Mouse (Mus musculus): ENCODE results near the gene Pan2. TPM values are rescaled to one million over a fixed set of nuclear protein-coding genes. Genes with fewer than 3 reads are reported as not detected.

Pan2 gene
- 16.4 and 18.3 TPM in 2 replicates for polyA plus RNA-seq (2015; fragmentation: Nextera tagmentation; extraction: Ambion mirVana)

DNA sequence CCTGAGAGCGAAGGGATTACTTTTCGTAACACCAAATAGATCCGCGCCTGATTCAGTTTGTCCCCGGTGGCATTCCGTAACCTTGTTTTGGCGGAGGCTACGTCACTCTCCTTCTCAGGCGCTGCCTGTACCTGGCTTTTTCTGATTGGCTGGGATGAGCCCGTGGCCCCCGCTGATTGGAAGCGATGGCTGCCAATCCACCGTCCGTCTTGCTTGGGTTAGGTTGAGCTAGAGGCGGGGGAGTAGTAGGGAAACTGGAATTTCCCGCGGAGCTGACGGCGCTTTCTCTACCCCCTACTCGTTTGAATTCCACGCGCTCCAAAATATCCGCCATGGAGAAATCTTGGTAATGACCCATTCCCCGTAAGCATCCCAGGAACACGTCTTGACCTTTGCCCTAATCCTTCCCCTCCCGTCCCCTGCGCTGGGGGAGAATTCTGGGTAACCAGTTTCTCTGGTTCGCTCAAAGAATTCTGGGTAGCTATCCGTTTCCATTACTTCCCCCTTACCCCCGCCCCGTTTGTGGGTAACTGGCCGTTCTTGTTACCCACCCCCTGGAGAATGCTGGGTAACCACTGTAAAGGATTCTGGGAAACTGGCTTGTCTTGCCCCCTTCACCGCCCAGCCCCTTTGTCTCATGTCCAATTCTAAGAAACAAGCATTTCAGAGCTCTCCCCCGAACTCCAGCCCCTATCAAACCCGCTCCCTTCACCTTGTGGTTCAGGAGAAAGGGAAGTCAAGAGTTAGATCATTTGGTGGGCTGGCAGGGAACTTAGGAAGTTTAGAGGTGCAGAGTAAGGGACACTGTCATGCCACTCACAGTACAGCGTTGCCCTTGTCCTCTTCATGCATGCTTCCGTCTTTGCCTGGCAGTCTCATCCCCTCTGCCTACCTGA lies at the start of gene Pan2:
Pan2 (plus strand) TSS at position 210 of the 896 bp plus-strand sequence.

DNA sequence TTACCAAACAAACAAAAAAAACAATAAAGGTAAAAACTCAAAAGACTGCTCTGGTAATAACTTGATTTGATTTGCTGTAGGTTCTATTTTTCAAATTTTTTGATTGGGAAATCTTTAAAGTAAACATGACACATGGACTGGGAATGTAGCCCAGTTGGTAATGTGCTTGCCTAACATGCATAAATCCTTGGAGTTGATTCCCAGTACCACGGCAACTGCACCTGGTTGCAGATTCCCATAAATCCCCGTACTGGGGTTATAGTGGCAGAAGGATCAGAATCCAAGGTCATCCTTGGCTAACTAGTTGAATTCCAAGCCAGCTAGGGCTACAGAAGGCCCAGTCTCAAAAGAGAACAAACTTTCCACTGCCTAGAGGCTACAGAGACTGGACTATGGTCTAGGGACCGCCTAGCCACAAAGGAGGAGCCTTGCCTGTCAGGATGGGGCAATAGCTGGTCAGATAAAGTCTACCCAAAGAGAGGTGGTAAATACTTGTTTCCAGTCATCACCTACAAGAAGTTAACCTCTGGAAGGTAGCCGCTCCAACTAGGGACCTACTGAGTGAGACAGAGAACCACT lies 49.4 kb upstream of the Pan2 start, which contains the start of gene Apon:
Apon (plus strand) TSS at position 420 of the 579 bp plus-strand sequence.

GRCm38 (mm10) chr10:128268371-128268770 lies 34.8 kb upstream of the Pan2 start, which contains the start of gene Apof:
Gene Apof (plus strand): TSS chr10:128268671.

DNA sequence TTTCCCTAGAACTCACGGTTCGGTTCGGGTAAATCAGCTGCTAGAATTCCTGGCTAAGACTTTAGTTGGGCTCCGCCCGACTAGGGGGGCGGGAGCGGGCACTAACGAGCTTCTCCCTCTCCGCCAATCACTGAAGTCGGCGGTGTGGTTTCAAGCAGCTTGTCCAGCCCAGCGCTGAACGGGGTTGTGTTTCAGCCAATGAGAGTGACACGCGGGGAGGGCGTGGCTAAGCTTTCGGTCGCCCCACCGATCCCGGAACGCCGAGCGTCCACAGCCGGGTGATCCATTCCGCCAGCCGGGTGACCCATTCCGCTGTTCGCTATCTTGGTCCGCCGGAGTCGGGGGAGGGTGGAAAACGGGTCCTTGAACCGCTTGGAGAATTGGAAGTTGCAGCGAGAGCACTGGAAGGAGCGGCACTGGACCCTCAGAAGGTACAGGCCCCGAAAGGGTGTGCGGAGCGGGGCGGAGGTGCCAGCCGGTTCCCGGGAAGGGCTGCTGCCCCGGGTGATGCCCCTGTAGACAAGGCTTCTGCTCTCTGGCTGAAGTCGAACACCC lies 32.8 kb upstream of the Pan2 start, which contains the start of gene Stat2:
Stat2 (plus strand) TSS at position 273 of the 555 bp plus-strand sequence.

DNA sequence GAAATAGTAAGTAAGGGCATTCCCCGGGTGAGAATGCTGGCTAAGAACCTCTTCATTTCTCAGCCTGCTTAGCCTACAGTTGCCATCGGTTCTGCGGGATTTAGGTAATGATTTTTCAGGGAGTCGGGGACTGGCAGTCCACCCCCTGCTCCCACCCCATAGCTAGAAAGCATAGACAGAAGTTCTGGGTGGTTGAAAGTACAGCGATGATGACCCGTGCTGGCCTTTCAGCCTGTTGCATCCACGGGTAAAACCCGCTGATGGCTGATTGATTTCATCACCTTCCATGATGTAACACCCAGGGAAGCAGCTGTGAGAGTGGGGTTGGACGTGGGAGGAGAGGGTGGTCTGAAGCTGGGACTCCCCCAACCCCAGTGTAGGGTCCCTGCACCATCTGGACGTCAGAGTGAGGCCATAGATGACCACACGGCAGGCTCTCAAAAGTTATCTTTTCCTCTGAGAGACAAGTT lies 4.4 kb upstream of the Pan2 start, which contains the start of gene Il23a:
Il23a (minus strand) TSS at position 51 of the 470 bp plus-strand sequence.

DNA sequence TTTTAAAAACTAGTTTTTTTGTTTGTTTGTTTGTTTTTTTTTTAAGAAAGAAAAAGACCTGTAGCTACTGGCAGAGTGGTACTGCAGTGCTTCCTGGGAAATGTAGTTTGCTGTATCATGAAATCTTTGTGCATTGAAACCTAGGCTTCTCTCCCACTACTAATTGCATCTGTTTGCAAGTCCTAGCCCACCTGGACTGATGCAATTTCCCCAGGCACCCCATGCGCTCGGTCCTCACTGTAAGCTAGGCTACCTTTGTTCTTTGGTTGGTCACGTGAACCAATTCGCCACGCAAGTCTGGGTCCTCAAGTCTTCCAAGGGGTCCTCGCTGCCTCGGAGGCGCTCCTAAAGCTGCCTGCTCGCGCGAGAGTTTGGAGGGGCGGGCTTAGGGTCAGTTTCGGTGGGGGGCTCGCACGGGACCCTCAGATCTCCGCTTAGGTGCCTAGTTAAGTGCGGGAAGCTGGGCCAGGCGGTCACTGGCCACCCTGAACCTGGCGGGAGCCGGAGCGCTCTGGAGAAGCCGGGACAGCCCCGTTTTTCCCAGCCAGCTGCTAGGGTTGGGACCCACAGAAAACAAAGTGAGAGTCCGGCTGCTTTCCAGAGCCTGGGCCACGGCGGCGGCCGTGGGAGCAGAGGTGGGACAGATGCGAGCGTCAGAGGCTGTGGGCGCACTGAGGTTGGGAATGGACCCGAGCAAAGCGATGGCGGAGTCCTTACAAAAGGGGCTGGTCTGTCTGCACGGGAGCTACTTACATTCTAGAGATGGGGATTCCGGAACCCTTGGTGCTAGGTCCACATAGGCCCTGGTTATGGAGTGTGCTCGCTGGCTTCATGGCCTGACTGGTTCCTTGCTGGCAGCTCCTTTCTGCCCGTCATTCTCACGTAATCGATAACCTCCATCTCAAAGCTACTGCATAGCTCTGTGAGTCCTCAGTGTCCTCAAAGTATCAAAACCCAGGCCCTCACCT lies 19.3 kb downstream of the Pan2 start, which contains the start of gene Cnpy2:
Cnpy2 (plus strand) TSS at position 319 of the 968 bp plus-strand sequence.

GRCm38 (mm10) chr10:128337306-128338181 lies 34.4 kb downstream of the Pan2 start, which contains the start of gene Cs:
Gene Cs (plus strand): TSS chr10:128337734.

GRCm38 (mm10) chr10:128368402-128369217 lies 65.5 kb downstream of the Pan2 start, which contains the start of gene Coq10a:
Gene Coq10a (minus strand): TSS chr10:128368997.

Other genes starting within 250 kb of the Pan2 start
- 268 and 285 TPM in 2 replicates for gene Ptges3, start 244.4 kb upstream of the Pan2 start, polyA plus RNA-seq (2015; fragmentation: Nextera tagmentation; extraction: Ambion mirVana)
- 1,326 and 1,411 TPM in 2 replicates for gene Atp5b, start 220.1 kb upstream of the Pan2 start, polyA plus RNA-seq (2015; fragmentation: Nextera tagmentation; extraction: Ambion mirVana)
- 8.9 and 9.9 TPM in 2 replicates for gene Baz2a, start 211.8 kb upstream of the Pan2 start, polyA plus RNA-seq (2015; fragmentation: Nextera tagmentation; extraction: Ambion mirVana)
- gene Rbms2, start 123.0 kb upstream of the Pan2 start, polyA plus RNA-seq (2015; fragmentation: Nextera tagmentation; extraction: Ambion mirVana) = 7.7 and 11.5 TPM in 2 replicates
- gene Gls2, start 108.9 kb upstream of the Pan2 start, polyA plus RNA-seq (2015; fragmentation: Nextera tagmentation; extraction: Ambion mirVana) = 0.90 and 1.2 TPM in 2 replicates
- gene Spryd4, start 91.5 kb upstream of the Pan2 start, polyA plus RNA-seq (2015; fragmentation: Nextera tagmentation; extraction: Ambion mirVana) = 14.5 and 15.6 TPM in 2 replicates
- not detected in 2 replicates for gene Mip, start 77.5 kb upstream of the Pan2 start, polyA plus RNA-seq (2015; fragmentation: Nextera tagmentation; extraction: Ambion mirVana)
- gene Timeless, start 71.3 kb upstream of the Pan2 start, polyA plus RNA-seq (2015; fragmentation: Nextera tagmentation; extraction: Ambion mirVana) = 41.5 and 42.0 TPM in 2 replicates
- gene Apon, start 49.2 kb upstream of the Pan2 start, polyA plus RNA-seq (2015; fragmentation: Nextera tagmentation; extraction: Ambion mirVana) = 0.27 and 0.45 TPM in 2 replicates
- 0.53 and 0.72 TPM in 2 replicates for gene Apof, start 34.7 kb upstream of the Pan2 start, polyA plus RNA-seq (2015; fragmentation: Nextera tagmentation; extraction: Ambion mirVana)
- gene Stat2, start 32.8 kb upstream of the Pan2 start, polyA plus RNA-seq (2015; fragmentation: Nextera tagmentation; extraction: Ambion mirVana) = 10.4 and 11.9 TPM in 2 replicates
- 0.16 TPM in 1 of 2 replicates, not detected in the other for gene Il23a, start 4.6 kb upstream of the Pan2 start, polyA plus RNA-seq (2015; fragmentation: Nextera tagmentation; extraction: Ambion mirVana)
- gene Cnpy2, start 19.1 kb downstream of the Pan2 start, polyA plus RNA-seq (2015; fragmentation: Nextera tagmentation; extraction: Ambion mirVana) = 115 and 130 TPM in 2 replicates
- 101 and 112 TPM in 2 replicates for gene Cs, start 34.4 kb downstream of the Pan2 start, polyA plus RNA-seq (2015; fragmentation: Nextera tagmentation; extraction: Ambion mirVana)
- 9.0 and 9.1 TPM in 2 replicates for gene Coq10a, start 65.7 kb downstream of the Pan2 start, polyA plus RNA-seq (2015; fragmentation: Nextera tagmentation; extraction: Ambion mirVana)
- 6.4 and 6.5 TPM in 2 replicates for gene Ankrd52, start 73.8 kb downstream of the Pan2 start, polyA plus RNA-seq (2015; fragmentation: Nextera tagmentation; extraction: Ambion mirVana)
- 0.08 and 0.12 TPM in 2 replicates for gene Slc39a5, start 97.9 kb downstream of the Pan2 start, polyA plus RNA-seq (2015; fragmentation: Nextera tagmentation; extraction: Ambion mirVana)
- gene Nabp2, start 108.2 kb downstream of the Pan2 start, polyA plus RNA-seq (2015; fragmentation: Nextera tagmentation; extraction: Ambion mirVana) = 48.7 and 52.0 TPM in 2 replicates
- gene Rnf41, start 108.3 kb downstream of the Pan2 start, polyA plus RNA-seq (2015; fragmentation: Nextera tagmentation; extraction: Ambion mirVana) = 13.7 and 17.6 TPM in 2 replicates
- 22.0 and 26.1 TPM in 2 replicates for gene Smarcc2, start 155.9 kb downstream of the Pan2 start, polyA plus RNA-seq (2015; fragmentation: Nextera tagmentation; extraction: Ambion mirVana)
- 807 and 844 TPM in 2 replicates for gene Myl6, start 190.8 kb downstream of the Pan2 start, polyA plus RNA-seq (2015; fragmentation: Nextera tagmentation; extraction: Ambion mirVana)
- gene Myl6b, start 195.3 kb downstream of the Pan2 start, polyA plus RNA-seq (2015; fragmentation: Nextera tagmentation; extraction: Ambion mirVana) = 3.4 and 3.7 TPM in 2 replicates
- 19.0 and 22.8 TPM in 2 replicates for gene Esyt1, start 222.5 kb downstream of the Pan2 start, polyA plus RNA-seq (2015; fragmentation: Nextera tagmentation; extraction: Ambion mirVana)
- gene Zc3h10, start 244.4 kb downstream of the Pan2 start, polyA plus RNA-seq (2015; fragmentation: Nextera tagmentation; extraction: Ambion mirVana) = 6.2 and 7.0 TPM in 2 replicates
- 3,867 and 4,026 TPM in 2 replicates for gene Rpl41, start 246.0 kb downstream of the Pan2 start, polyA plus RNA-seq (2015; fragmentation: Nextera tagmentation; extraction: Ambion mirVana)

Measured in spleen, postnatal 0 days (tissue).